Mouse (Mus musculus) thymus, postnatal 10 days (tissue): ENCODE results near the gene Pglyrp4.
"Not testable (repeated sequence)": the region's sequence is repeated elsewhere in the genome, so short reads cannot be mapped to it uniquely, and the experiment has no call there.

Experiments used
- DNase-seq, 2 experiments: peaks; one replicate each; pipeline ENCODE4 v3.0.0; 2021; ENCODE audit warnings: low spot score in 2 of 2

Gene Pglyrp4

DNA sequence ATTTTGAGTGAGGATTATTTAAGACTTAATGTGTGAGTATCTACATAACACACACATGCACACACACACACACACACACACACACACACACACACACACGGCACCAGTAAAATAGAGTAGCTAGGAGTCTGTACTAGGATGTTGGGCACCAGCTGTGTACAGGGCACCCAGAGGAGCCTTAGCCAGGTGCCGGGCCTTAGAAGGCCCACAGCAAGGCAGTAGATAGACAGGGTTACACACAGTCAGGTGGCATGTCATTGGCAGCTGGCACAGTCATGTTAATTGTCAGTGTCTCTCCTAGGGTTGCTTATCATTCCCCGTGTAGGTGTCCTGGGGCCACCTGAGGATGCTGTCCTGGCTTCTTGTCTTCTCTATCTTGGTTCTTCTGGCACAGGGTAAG lies at the start of gene Pglyrp4:
Gene Pglyrp4, plus strand, starts transcription at position 301 of the 400 bp plus-strand sequence.
- DNase-seq: no peak

DNA sequence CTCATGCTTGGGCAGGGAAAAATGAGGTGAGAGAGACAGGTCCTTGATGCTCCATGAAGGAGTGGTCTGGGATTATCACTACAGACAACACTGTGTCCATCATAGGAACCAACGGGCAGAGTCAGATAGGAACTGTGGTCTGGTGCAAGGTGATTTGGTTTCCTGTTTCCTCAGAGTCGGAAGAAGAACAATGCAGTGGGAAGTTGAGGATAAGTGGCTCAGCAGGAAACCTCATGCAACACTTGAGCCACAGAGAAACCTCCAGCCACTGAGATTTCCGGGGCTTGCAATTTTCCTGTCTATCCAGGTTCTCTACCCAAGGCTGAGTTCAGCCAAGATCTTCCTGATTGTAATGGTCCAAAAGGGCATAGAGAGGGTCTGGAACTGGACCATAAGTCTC lies 48.0 kb upstream of the Pglyrp4 start:
- DNase-seq: no peak

DNA sequence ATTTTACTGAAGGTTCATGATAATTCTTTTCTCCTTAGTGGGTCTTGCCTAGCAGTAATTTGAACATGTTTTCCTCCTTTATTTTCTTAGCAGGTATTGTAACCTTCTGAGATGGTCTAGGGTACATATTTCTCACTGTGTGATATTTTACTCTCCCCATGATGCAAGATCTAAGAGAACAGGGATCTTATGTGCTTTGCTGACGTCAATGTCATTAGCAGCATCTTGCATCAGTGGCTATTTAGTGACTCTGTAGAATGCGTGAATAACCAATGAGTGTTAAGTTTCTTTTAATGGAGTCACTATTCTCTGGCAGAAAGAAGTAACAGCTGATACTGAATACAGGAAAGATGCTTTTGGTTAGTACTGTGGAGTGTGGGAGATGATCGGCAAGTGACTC lies 42.8 kb upstream of the Pglyrp4 start:
- DNase-seq: no peak

DNA sequence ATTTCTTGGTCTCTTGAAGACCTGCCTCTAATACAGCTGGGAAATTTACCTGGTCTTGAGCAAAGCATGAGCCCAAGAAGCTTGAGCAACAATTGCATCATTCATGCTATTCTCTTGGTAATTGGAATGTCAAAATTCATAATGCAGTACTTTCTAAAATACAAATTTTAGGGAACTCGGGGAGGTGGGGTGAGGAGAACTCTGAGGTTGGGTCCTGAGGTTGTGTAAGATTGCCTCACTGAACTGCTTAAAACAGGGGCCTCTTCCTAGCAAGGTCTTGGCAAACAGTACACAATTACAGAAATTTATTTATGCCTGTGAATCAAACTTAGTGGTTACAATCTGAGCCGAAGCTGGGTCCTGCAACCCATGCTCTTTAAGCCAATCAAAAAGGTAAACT lies 39.9 kb upstream of the Pglyrp4 start:
- no peak for DNase-seq

DNA sequence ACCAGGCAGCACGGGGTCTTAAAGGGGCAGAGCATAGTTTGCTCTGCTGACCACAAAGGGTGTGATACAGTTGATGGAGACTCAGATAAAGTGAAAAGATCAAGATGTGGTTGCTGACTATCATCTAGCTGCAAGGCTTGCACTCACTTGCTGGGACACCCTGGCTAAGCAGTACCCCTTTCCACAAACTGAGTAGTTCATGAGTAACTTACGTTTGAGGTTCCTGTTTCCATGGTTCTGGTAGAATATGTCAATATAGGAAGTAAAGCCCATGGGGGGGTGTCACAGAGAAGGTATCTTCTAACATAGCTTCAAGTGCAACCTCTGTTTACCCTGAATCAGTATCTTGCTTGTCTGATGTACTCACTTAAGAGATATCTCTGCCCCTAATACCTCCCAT lies 33.2 kb upstream of the Pglyrp4 start:
- DNase-seq: no peak

DNA sequence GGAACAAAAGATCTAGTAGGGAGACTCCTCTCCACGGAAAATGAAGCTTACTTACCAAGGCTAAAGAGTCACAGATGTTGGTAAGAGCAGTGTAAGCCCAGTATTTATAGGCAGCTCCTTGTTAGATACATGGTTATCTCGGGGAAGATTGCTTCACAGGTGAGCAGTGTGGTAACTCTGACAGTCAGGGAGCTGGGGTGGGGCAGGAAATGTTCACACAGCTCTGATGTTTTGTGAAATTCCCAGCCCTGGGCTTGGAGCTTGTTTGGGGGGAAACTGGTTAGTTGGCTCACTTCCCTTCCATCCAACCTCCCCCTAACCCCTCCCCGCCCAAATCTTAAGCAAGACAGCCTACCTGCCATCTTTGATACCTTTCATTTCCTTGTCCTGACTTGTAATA lies 31.1 kb upstream of the Pglyrp4 start, which contains the start of gene S100a9:
Gene S100a9, minus strand, starts transcription at position 109 of the 400 bp plus-strand sequence.
- no peak for DNase-seq

DNA sequence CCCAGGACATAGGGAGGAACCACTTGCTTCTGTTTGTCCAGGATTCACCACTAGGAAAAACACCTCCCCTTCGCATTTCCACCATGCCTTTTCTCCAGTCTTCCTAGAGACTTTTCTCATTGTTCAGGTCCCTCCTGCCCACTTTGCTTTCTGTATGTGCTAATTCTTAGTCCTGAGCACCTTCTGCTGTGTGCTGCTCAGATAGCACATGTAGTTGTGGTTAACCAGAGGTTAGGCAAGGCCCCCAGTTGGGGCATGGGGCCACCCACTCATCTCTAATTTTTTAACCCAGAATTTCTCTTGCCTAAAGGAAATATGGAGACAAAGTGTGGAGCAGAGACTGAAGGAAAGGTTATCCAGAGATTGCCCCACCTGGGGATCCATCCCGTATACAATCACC lies 24.5 kb upstream of the Pglyrp4 start:
- no peak for DNase-seq

DNA sequence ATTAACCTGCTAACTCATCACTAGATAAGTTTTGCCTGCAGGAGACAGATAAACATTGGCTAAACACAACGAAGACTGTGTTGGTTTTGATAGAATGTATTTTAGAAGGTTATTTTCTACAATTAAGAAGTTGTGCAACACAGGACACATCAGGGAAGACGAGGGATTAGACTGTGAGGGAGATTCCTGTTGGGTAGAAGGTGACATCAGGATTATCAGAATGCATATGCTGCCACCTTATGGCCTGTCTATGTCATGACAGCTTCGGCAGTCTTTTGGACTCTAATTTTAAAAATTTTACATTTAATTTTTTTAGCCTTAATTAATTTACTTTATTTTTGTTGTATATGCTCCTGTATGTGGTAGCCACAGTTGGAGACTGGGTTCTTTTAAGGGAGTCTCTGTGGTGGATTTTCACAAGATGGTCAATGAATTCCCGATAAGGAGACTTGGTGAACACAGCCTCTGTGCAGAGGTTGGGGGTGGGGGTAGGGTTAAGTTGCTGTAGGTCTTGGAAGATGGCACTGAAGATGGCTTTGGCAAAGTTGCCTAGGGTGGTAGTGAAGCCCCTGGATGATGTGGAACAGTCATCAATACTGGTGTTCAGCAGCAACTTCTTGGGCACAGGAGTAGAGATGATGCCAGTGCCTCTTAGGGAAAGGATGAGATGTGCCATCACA lies 18.0 kb upstream of the Pglyrp4 start:
- DNase-seq: peak in 1 of 2 experiments; percentile 9

DNA sequence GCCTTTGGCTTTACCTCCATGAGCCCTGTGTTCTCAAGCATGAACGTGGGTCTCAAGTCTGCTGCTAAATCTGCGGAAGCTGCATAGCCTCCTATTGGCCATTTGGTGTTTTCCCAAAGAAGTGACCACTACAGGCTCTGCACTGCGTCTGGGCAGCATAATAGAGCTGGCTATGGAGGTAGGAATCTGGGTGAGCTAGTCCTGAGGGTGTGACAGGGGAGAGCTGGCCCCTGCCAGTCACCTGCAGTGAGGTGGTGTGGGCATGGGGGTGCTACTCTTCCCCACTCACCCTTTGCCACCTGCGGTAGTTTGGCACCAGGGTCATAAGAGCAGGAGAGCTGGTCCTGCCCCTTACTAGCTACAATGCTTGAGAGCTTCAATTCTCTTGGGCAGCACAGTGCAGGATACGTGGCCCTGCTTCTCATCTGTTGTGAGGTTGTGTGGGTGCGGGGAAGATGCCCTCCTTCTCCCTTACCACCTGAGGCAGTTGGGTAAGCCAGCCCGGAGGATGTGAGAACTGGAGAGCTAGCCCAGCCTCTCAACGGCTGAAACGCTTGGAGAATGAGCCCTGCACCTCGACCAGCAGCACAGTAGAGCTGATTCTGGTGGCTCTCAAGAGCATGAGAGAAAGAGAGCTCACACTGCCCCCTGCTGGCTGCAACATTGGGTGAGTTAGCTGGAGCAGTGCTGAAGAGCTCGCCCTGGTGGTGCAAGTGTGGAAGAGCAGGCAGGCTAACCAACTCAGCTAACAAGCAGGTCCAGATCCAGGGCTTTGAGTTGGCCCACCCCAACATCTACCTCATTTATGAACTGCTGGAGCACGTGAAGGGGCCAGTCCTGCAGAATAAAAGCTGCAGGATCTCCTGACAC lies 16.9 kb upstream of the Pglyrp4 start:
- DNase-seq: peak; percentile 61 to 88

DNA sequence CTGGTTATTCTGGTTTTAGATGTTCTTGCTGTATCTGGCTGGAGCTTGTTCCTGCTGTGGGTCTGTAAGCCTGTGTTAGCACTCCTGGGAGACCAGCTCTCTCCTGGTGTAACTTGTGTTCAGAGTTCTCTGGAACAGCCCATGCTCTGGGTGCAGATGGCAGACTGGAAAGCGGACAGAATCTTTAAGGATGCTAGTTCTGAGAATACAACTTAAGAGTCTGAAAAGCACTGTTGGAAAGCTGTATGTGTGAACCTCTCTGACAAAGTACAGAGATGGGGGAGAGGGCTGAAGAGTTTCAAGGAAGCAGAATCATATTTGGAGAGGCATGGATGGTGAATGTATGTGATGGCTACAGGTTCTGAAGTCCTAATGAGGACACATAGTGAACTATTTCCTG lies 23.0 kb downstream of the Pglyrp4 start:
- no peak for DNase-seq

DNA sequence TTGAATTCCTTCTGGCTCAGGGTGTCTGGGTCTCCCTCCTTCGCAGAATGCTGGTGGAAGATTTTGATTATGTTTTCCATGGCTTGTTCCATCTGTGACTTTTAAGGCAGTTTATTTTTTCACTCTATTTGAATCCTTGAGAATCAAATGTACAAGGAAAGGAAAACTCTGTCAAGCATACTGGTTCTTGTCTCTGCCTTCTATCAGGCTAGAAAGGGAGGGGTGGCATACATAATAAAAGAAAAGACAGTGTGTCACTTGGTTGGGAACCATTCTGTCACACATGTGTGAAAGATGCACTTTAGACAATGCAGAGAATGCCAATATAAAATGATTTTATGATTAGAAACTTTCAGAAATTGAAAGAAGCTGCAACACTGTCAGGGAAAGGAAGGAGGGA lies 51.1 kb downstream of the Pglyrp4 start, which contains the start of gene Gm5849:
Gene Gm5849, minus strand, starts transcription at position 101 of the 400 bp plus-strand sequence.
- not testable (repeated sequence) for DNase-seq
